ENCODE assay signal across 9 mouse cellular contexts in genomic region chr12:111812611-111813010, GRCm38 (mm10). TPM values are rescaled to one million over a fixed set of nuclear protein-coding genes. Genes with fewer than 3 reads are reported as not detected.
DNase-seq lines count a peak whose midpoint lies in the region; ATAC-seq lines count a peak whose summit lies in the region.
"Had no signal": no experiment of that assay in that cellular context is flagged by ENCODE, and none has a peak within 500 bp of the region (broad histone marks: within the 10 kb centered on the region; RNA-seq: fewer than 3 reads in every experiment).

No protein-coding gene starts in this region.

- peak overlapping the region; percentile 93 for H3K4me2 ChIP-seq in heart, embryonic 12.5 days
- peak overlapping the region; percentile 74 for H3K4me2 ChIP-seq in hindbrain, embryonic 11.5 days (replicated peaks; ENCODE audit: low read depth, low read length)
- peak overlapping the region; percentile 69 for H3K4me2 ChIP-seq in midbrain, embryonic 11.5 days

- peaks cover 53% of the 10 kb centered on the region for H3K4me1 ChIP-seq in heart, embryonic 12.5 days (replicated peaks)
- H3K4me1 ChIP-seq in hindbrain, embryonic 11.5 days (replicated peaks; ENCODE audit: control insufficient read depth, insufficient read depth, low read length) = peaks cover 18% of the 10 kb centered on the region
- H3K4me1 ChIP-seq in midbrain, embryonic 11.5 days (ENCODE audit: control insufficient read depth, insufficient read depth, low read length) = peaks cover 30% of the 10 kb centered on the region

- H3K4me3 ChIP-seq in heart, embryonic 12.5 days = peak overlapping the region; percentile 77
- H3K4me3 ChIP-seq in hindbrain, embryonic 11.5 days (ENCODE audit: low read depth, low read length) = peak overlapping the region; percentile 55
- peak overlapping the region; percentile 56 for H3K4me3 ChIP-seq in midbrain, embryonic 11.5 days (ENCODE audit: low read depth, low read length)

- whole genome bisulfite sequencing in heart, embryonic 12.5 days = 67% methylated on average over 12 of the region's 12 CpGs
- WGBS in hindbrain, embryonic 11.5 days = 84% methylated on average over 12 of the region's 12 CpGs
- WGBS in midbrain, embryonic 11.5 days = 77% methylated on average over 12 of the region's 12 CpGs

- no peak overlapping the region for H3K27ac ChIP-seq in heart, embryonic 12.5 days (ENCODE audit: poor library complexity, severe bottlenecking)
- H3K27ac ChIP-seq in hindbrain, embryonic 11.5 days (ENCODE audit: low read depth, low read length) = no peak overlapping the region
- no peak overlapping the region for H3K27ac ChIP-seq in midbrain, embryonic 11.5 days (ENCODE audit: low read depth, low read length)

- H3K9me3 ChIP-seq in heart, embryonic 12.5 days (replicated peaks) = no peaks in the 10 kb centered on the region
- H3K9me3 ChIP-seq in hindbrain, embryonic 11.5 days (ENCODE audit: control insufficient read depth, low read length) = no peaks in the 10 kb centered on the region
- no peaks in the 10 kb centered on the region for H3K9me3 ChIP-seq in midbrain, embryonic 11.5 days (ENCODE audit: control insufficient read depth, low read length)

- H3K36me3 ChIP-seq in heart, embryonic 12.5 days = peaks cover 23% of the 10 kb centered on the region
- H3K36me3 ChIP-seq in hindbrain, embryonic 11.5 days (ENCODE audit: control insufficient read depth, insufficient read depth, low read length) = 0 out of 2 replicates have a peak, but pooled peaks cover 5% of the 10 kb centered on the region
- peaks cover 8% of the 10 kb centered on the region; the same call in 1 of the 2 replicates for H3K36me3 ChIP-seq in midbrain, embryonic 11.5 days (ENCODE audit: control insufficient read depth, insufficient read depth, low read length)

- no peaks in the 10 kb centered on the region for H3K27me3 ChIP-seq in heart, embryonic 12.5 days (replicated peaks)
- no peaks in the 10 kb centered on the region for H3K27me3 ChIP-seq in hindbrain, embryonic 11.5 days (ENCODE audit: control insufficient read depth, insufficient read depth, low read length)
- no peaks in the 10 kb centered on the region for H3K27me3 ChIP-seq in midbrain, embryonic 11.5 days (ENCODE audit: control insufficient read depth, insufficient read depth, low read length)
- H3K27me3 ChIP-seq: Patski had no signal

- ATAC-seq in heart, embryonic 12.5 days (ENCODE audit: insufficient number of reproducible peaks, low FRiP score) = no peak
- ATAC-seq in hindbrain, embryonic 11.5 days (ENCODE audit: low FRiP score) = no peak
- no peak for ATAC-seq in midbrain, embryonic 11.5 days (ENCODE audit: low FRiP score)
- ATAC-seq: Patski had no signal

- DNase-seq in heart, adult 9 months (ENCODE audit: low spot score in 2 of 2) = no peak
- peak; percentile 59 for DNase-seq in adipocyte (ENCODE audit: low spot score)
- no peak for DNase-seq in hindbrain, embryonic 11.5 days (ENCODE audit: low spot score)
- DNase-seq in midbrain, embryonic 11.5 days (ENCODE audit: low spot score, missing footprints) = no peak
- no peak for DNase-seq in urinary bladder, adult 18-20 months (ENCODE audit: low spot score in 2 of 2)
- no peak for DNase-seq in lung, postnatal 25 days (ENCODE audit: low spot score)
- DNase-seq in gastrocnemius, adult 18-20 months (ENCODE audit: low spot score) = no peak

- peak overlapping the region; percentile 81; the same call in 1 of the 2 replicates for H3K9ac ChIP-seq in heart, embryonic 12.5 days
- no peak overlapping the region for H3K9ac ChIP-seq in hindbrain, embryonic 11.5 days (ENCODE audit: low read depth, low read length)
- peak overlapping the region; percentile 70 for H3K9ac ChIP-seq in midbrain, embryonic 11.5 days (ENCODE audit: low read length)

RNA-seq across cellular contexts. Expression of gene Xrcc3, which starts 1.1 kb away (rescaled TPM):
- polyA plus RNA-seq in heart, embryonic 12.5 days (2016; fragmentation: Nextera tagmentation; extraction: Ambion mirVana) = 6.1 and 8.1 TPM in 2 replicates
- polyA plus RNA-seq in hindbrain, embryonic 11.5 days (2014; fragmentation: Nextera tagmentation; extraction: Ambion mirVana) = 8.2 and 9.8 TPM in 2 replicates
- polyA plus RNA-seq in midbrain, embryonic 11.5 days (2014; fragmentation: Nextera tagmentation; extraction: Ambion mirVana) = 11.1 and 12.6 TPM in 2 replicates
- total RNA-seq in gastrocnemius, adult 18-20 months (2021) = under 1 TPM; 0.31 to 0.32 TPM

RNA-seq across cellular contexts. Expression of gene Zfyve21, which starts 1.4 kb away (rescaled TPM):
- polyA plus RNA-seq in heart, embryonic 12.5 days (2016; fragmentation: Nextera tagmentation; extraction: Ambion mirVana) = 70.6 and 71.9 TPM in 2 replicates
- polyA plus RNA-seq in hindbrain, embryonic 11.5 days (2014; fragmentation: Nextera tagmentation; extraction: Ambion mirVana) = 54.2 and 54.7 TPM in 2 replicates
- 63.7 and 64.1 TPM in 2 replicates for polyA plus RNA-seq in midbrain, embryonic 11.5 days (2014; fragmentation: Nextera tagmentation; extraction: Ambion mirVana)
- total RNA-seq in gastrocnemius, adult 18-20 months (2021) = 10 to 100 TPM; 13.6 to 15.8 TPM

RNA-seq across cellular contexts. Expression of gene Klc1, which starts 54.0 kb away (rescaled TPM):
- polyA plus RNA-seq in heart, embryonic 12.5 days (2016; fragmentation: Nextera tagmentation; extraction: Ambion mirVana) = 113 and 117 TPM in 2 replicates
- polyA plus RNA-seq in hindbrain, embryonic 11.5 days (2014; fragmentation: Nextera tagmentation; extraction: Ambion mirVana) = 345 and 366 TPM in 2 replicates
- 282 and 288 TPM in 2 replicates for polyA plus RNA-seq in midbrain, embryonic 11.5 days (2014; fragmentation: Nextera tagmentation; extraction: Ambion mirVana)
- total RNA-seq in gastrocnemius, adult 18-20 months (2021) = 10 to 100 TPM; 59.1 to 60.1 TPM
